Mouse (Mus musculus): ENCODE results near the gene Asb7. TPM values are rescaled to one million over a fixed set of nuclear protein-coding genes. Genes with fewer than 3 reads are reported as not detected.

The Asb7 gene
- polyA plus RNA-seq, 1 experiment from 2014 or later = 13.2 TPM

- no peaks in the 10 kb centered on the region for H3K4me1 ChIP-seq
- H3K27me3 ChIP-seq (ENCODE audit: insufficient read depth, poor library complexity, severe bottlenecking) = no peaks in the 10 kb centered on the region
- H3K27ac ChIP-seq = no peak overlapping the region
- no peak overlapping the region for H3K4me3 ChIP-seq
- peaks cover 23% of the 10 kb centered on the region for H3K36me3 ChIP-seq
- DNase-seq (ENCODE audit: low spot score) = no peak
- no peaks in the 10 kb centered on the region for H3K9me3 ChIP-seq
- WGBS = 91% methylated on average over 2 of the region's 2 CpGs
These were observed 40.2 kb downstream of the Asb7 start for GRCm38 (mm10) chr7:66649181-66649580.

- H3K27ac ChIP-seq = no peak overlapping the region
- WGBS = 100% methylated on average over 2 of the region's 2 CpGs
- no peaks in the 10 kb centered on the region for H3K27me3 ChIP-seq (ENCODE audit: insufficient read depth, poor library complexity, severe bottlenecking)
These were observed 43.7 kb downstream of the Asb7 start for GRCm38 (mm10) chr7:66645736-66646135.

DNA sequence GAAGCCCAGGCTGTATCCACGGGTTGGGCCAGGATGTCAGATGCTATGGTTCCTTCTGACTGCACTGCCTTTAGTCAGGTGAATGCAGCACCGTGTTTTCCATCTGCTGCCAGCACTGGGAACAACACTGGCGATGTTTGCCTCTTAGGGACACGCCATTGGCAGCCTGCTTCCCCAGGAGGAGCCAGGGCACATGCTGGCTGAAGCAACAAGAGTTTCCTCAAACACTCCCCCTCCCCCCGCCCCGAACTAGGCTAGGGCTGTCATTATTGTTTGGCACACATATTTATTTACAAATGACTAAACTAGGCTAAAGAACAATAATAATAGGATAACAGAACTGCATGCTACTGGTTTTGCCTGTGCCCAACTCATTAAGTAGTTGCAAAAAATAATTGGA lies 56.0 kb downstream of the Asb7 start:
- no peaks in the 10 kb centered on the region for H3K27me3 ChIP-seq (ENCODE audit: insufficient read depth, poor library complexity, severe bottlenecking)
- no peak overlapping the region for H3K27ac ChIP-seq
- no peak for DNase-seq (ENCODE audit: low spot score)
- WGBS = 68% methylated on average over 6 of the region's 6 CpGs
- peaks cover 3% of the 10 kb centered on the region for H3K4me1 ChIP-seq
- H3K36me3 ChIP-seq = no peaks in the 10 kb centered on the region
- no peaks in the 10 kb centered on the region for H3K9me3 ChIP-seq
- no peak overlapping the region for H3K4me3 ChIP-seq

More at GRCm38 (mm10) chr7:66645736-66646135, 43.7 kb downstream of the Asb7 start:
- H3K4me1 ChIP-seq = no peaks in the 10 kb centered on the region
- no peak overlapping the region for H3K4me3 ChIP-seq
- peak; percentile 66 for DNase-seq (ENCODE audit: low spot score)
- H3K36me3 ChIP-seq = peaks cover 24% of the 10 kb centered on the region
- no peaks in the 10 kb centered on the region for H3K9me3 ChIP-seq

GRCm38 (mm10) chr7:66630154-66630800 lies 59.1 kb downstream of the Asb7 start:
- Histone ChIP-seq H3K9me3 (0 out of 2 replicates have a peak, but pooled peaks cover 4% of the 10 kb centered on the region), H3K36me3 (no peaks in the 10 kb centered on the region), H3K27ac (no peak overlapping the region), H3K27me3 (ENCODE audit: insufficient read depth, poor library complexity, severe bottlenecking) (no peaks in the 10 kb centered on the region), H3K4me1 (no peaks in the 10 kb centered on the region), H3K4me3 (no peak overlapping the region)
- WGBS = 73% methylated on average over 15 of the region's 15 CpGs
- no peak for DNase-seq (ENCODE audit: low spot score)

DNA sequence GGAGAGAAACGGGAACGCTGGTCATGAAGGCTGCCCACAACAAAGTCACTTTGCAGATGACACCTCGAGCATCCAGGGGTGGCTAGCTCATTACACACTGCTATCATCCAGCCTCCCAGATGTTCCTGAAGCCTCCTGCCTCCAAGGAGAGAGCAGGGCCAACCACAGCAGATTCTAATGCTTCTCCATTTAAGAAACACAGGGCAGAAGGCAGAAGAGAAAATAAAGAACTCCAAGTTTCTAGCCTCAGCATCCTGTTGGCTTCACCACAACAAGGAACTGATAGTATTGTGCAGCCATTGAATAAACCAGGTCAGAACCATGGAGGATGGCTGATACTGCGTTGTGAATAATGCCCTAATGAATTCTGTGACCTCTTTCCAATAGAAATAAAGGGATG lies 60.0 kb downstream of the Asb7 start:
- no peaks in the 10 kb centered on the region for H3K36me3 ChIP-seq
- H3K27ac ChIP-seq = no peak overlapping the region
- no peak overlapping the region for H3K4me3 ChIP-seq
- H3K9me3 ChIP-seq = 0 out of 2 replicates have a peak, but pooled peaks cover 4% of the 10 kb centered on the region
- no peaks in the 10 kb centered on the region for H3K27me3 ChIP-seq (ENCODE audit: insufficient read depth, poor library complexity, severe bottlenecking)
- no peaks in the 10 kb centered on the region for H3K4me1 ChIP-seq
- WGBS = 82% methylated on average over 4 of the region's 4 CpGs
- DNase-seq (ENCODE audit: low spot score) = no peak

- Histone ChIP-seq H3K4me3 (no peak overlapping the region), H3K9me3 (0 out of 2 replicates have a peak, but pooled peaks cover 4% of the 10 kb centered on the region), H3K27me3 (ENCODE audit: insufficient read depth, poor library complexity, severe bottlenecking) (no peaks in the 10 kb centered on the region), H3K27ac (no peak overlapping the region), H3K36me3 (no peaks in the 10 kb centered on the region), H3K4me1 (0 out of 2 replicates have a peak, but pooled peaks cover 6% of the 10 kb centered on the region)
- no peak for DNase-seq (ENCODE audit: low spot score)
- WGBS = 41% methylated on average over 3 of the region's 3 CpGs
These were observed 66.0 kb downstream of the Asb7 start for GRCm38 (mm10) chr7:66623436-66623835.

- Histone ChIP-seq H3K4me1 (no peaks in the 10 kb centered on the region), H3K9me3 (no peaks in the 10 kb centered on the region), H3K27me3 (ENCODE audit: insufficient read depth, poor library complexity, severe bottlenecking) (no peaks in the 10 kb centered on the region), H3K36me3 (no peaks in the 10 kb centered on the region), H3K4me3 (no peak overlapping the region), H3K27ac (no peak overlapping the region)
- DNase-seq (ENCODE audit: low spot score) = no peak
These were observed 87.5 kb downstream of the Asb7 start for GRCm38 (mm10) chr7:66601846-66602245.

- Histone ChIP-seq H3K4me1 (no peaks in the 10 kb centered on the region), H3K9me3 (no peaks in the 10 kb centered on the region), H3K4me3 (no peak overlapping the region), H3K36me3 (no peaks in the 10 kb centered on the region), H3K27me3 (ENCODE audit: insufficient read depth, poor library complexity, severe bottlenecking) (no peaks in the 10 kb centered on the region), H3K27ac (no peak overlapping the region)
- no peak for DNase-seq (ENCODE audit: low spot score)
- 69% methylated on average over 12 of the region's 12 CpGs for WGBS
These were observed 88.5 kb downstream of the Asb7 start for GRCm38 (mm10) chr7:66600622-66601610.

GRCm38 (mm10) chr7:66600126-66600525 lies 89.3 kb downstream of the Asb7 start:
- no peaks in the 10 kb centered on the region for H3K9me3 ChIP-seq
- H3K4me1 ChIP-seq = no peaks in the 10 kb centered on the region
- no peak for DNase-seq (ENCODE audit: low spot score)
- WGBS = 82% methylated on average over 3 of the region's 3 CpGs
- H3K4me3 ChIP-seq = no peak overlapping the region
- no peaks in the 10 kb centered on the region for H3K27me3 ChIP-seq (ENCODE audit: insufficient read depth, poor library complexity, severe bottlenecking)
- H3K36me3 ChIP-seq = no peaks in the 10 kb centered on the region
- no peak overlapping the region for H3K27ac ChIP-seq

DNA sequence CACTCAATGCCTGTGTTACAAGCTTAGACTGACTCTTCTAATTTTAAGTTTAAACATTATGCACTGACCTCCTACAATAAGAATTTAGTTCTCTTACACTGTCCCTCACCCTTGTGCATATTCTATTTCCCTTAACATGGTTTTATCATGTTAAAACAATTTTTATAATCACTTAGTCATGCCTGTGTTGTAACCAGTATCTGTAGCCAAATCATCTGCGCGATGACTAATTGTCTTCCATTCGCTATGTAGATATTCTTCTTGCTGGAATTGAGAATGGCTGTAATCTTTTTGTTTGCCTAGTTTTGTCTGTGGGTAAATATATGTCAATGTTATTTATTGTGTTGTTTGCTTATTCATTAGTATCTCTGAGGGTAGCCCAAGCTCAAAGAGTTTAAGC lies 91.5 kb downstream of the Asb7 start:
- Histone ChIP-seq H3K9me3 (no peaks in the 10 kb centered on the region), H3K27ac (no peak overlapping the region), H3K36me3 (no peaks in the 10 kb centered on the region), H3K4me3 (no peak overlapping the region), H3K27me3 (ENCODE audit: insufficient read depth, poor library complexity, severe bottlenecking) (no peaks in the 10 kb centered on the region), H3K4me1 (no peaks in the 10 kb centered on the region)
- 93% methylated on average over 3 of the region's 3 CpGs for WGBS
- DNase-seq (ENCODE audit: low spot score) = no peak

Other genes starting within 250 kb of the Asb7 start
- 11.3 and 15.6 TPM in 2 replicates for gene Lins1, start 293 bp upstream of the Asb7 start, polyA plus RNA-seq (2016; fragmentation: Nextera tagmentation; extraction: Ambion mirVana)
- 0.86 and 0.92 TPM in 2 replicates for gene Cers3, start 53.9 kb upstream of the Asb7 start, polyA plus RNA-seq (2016; fragmentation: Nextera tagmentation; extraction: Ambion mirVana)
- gene Adamts17, start 150.1 kb upstream of the Asb7 start, polyA plus RNA-seq (2016; fragmentation: Nextera tagmentation; extraction: Ambion mirVana) = 3.8 and 4.6 TPM in 2 replicates

Measured in heart, embryonic 10.5 days (tissue).